Mouse (Mus musculus) induced T-regulatory cell, adult 2 months (primary cell): ENCODE measurements around the gene Elf4.

ENCODE experiments used
- DNase-seq: peaks from one replicate; pipeline ENCODE4 v3.0.0-alpha.2; 2012; ENCODE audit warnings: low read depth

The Elf4 gene

DNA sequence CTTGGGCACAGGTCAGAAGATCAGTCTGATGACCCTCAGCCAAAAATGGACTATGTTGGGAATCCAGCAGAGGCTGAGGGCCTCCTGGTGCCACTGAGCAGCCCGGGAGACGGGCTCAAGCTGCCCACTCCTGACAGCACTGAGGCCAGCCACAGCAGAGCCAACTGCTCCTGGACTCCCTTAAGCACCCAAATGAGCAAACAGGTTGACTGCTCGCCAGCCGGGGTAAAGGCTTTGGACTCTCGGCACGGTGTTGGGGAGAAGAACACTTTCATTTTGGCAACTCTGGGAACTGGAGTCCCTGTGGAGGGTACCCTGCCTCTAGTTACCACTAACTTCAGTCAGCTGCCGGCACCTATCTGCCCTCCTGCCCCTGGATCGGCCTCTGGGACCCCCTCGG lies 95.1 kb downstream of the Elf4 start:
- DNase-seq = no peak

DNA sequence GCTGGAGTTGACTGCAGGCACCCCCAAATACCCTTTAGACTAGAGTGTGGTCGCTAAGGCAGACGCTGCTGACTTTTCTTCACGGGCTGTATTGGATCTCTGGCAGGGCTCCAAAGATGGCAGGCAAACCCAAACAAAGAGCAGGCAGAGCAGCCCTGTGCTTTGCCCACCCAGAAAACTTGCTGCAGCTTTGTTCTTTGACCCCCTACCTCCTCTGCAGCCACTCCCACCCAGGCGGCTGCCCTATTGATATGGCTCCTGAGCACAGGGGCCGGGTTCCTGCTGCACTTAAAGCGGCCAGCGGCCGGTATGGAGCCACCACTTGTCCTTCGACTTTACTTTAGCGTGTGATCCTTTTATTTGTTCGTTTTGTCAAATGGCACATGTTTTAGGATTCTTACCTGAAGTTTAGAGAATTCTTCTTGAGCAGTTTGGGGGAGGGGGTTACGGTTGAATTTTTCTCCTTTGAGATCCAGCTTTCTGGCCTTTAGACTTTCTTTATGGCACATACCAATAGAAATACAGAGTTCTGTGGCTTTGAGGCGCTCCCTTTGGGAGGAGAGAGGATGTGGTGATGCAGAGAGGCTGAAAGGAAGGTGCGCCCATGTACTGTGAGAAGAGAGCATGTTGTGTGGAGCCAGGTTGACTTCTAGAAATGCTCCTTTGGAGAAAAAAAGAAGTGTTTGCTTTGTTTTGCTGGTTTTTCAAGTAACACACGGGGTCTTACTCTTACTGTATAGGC lies 96.9 kb downstream of the Elf4 start:
- DNase-seq = no peak
